9 mouse cellular contexts compared by ENCODE assay signal in genomic region chr19:24030871-24031556, GRCm38 (mm10). TPM values are rescaled to one million over a fixed set of nuclear protein-coding genes. Genes with fewer than 3 reads are reported as not detected.
DNase-seq lines count a peak whose midpoint lies in the region; ATAC-seq lines count a peak whose summit lies in the region.
"Had no signal": no experiment of that assay in that cellular context is flagged by ENCODE, and none has a peak within 500 bp of the region (broad histone marks: within the 10 kb centered on the region; RNA-seq: fewer than 3 reads in every experiment).

Gene Fam189a2 (minus strand): TSS chr19:24031019.

- H3K27ac ChIP-seq in intestine, embryonic 16.5 days (ENCODE audit: low read length) = no peak within 1 kb of the TSS
- H3K27ac ChIP-seq in liver, embryonic 11.5 days (ENCODE audit: low read depth, low read length) = no peak within 1 kb of the TSS
- peak within 1 kb of the TSS; percentile 57; the same call in 1 of the 2 replicates for H3K27ac ChIP-seq in neural tube, embryonic 14.5 days (ENCODE audit: low read depth, low read length)

- peaks cover 19% of the 10 kb centered on the region for H3K27me3 ChIP-seq in intestine, embryonic 16.5 days (replicated peaks; ENCODE audit: control insufficient read depth, insufficient read depth, low read length)
- H3K27me3 ChIP-seq in liver, embryonic 11.5 days (replicated peaks; ENCODE audit: control insufficient read depth, insufficient read depth, low read length) = peaks cover 49% of the 10 kb centered on the region
- peaks cover 5% of the 10 kb centered on the region; the same call in 1 of the 2 replicates for H3K27me3 ChIP-seq in neural tube, embryonic 14.5 days (ENCODE audit: control insufficient read depth, insufficient read depth, low read length)

- peak; percentile 64 to 76 for DNase-seq in lung, adult 18-20 months
- DNase-seq in lung, postnatal 25 days (ENCODE audit: low spot score) = no peak
- peak; percentile 25 to 38 for DNase-seq in cerebellum, postnatal 36 days
- DNase-seq in gonadal fat pad, adult 2 months (ENCODE audit: low read depth) = no peak
- peak; percentile 38 for DNase-seq in liver, embryonic 11.5 days (ENCODE audit: low spot score)
- no peak for DNase-seq in adipocyte (ENCODE audit: low spot score)

- H3K4me2 ChIP-seq in intestine, embryonic 16.5 days (ENCODE audit: low read depth, low read length) = peak within 1 kb of the TSS; percentile 95
- peak within 1 kb of the TSS; percentile 71 for H3K4me2 ChIP-seq in liver, embryonic 11.5 days
- H3K4me2 ChIP-seq in neural tube, embryonic 14.5 days (ENCODE audit: low read depth, low read length) = peak within 1 kb of the TSS; percentile 96

- ATAC-seq in intestine, embryonic 16.5 days = peak; percentile 95
- peak; percentile 60 for ATAC-seq in liver, embryonic 11.5 days (replicated peaks; ENCODE audit: low FRiP score)
- peak; percentile 89 for ATAC-seq in neural tube, embryonic 14.5 days (ENCODE audit: low read depth)

- H3K9me3 ChIP-seq in intestine, embryonic 16.5 days (ENCODE audit: control insufficient read depth, low read length) = no peaks in the 10 kb centered on the region
- no peaks in the 10 kb centered on the region for H3K9me3 ChIP-seq in liver, embryonic 11.5 days (ENCODE audit: control insufficient read depth, low read length)
- no peaks in the 10 kb centered on the region for H3K9me3 ChIP-seq in neural tube, embryonic 14.5 days (ENCODE audit: control insufficient read depth, low read length)
- H3K9me3 ChIP-seq: G1E had no signal

- H3K4me1 ChIP-seq in intestine, embryonic 16.5 days (ENCODE audit: control insufficient read depth, insufficient read depth, low read length) = peaks cover 7% of the 10 kb centered on the region; the same call in 1 of the 2 replicates
- no peaks in the 10 kb centered on the region for H3K4me1 ChIP-seq in liver, embryonic 11.5 days (replicated peaks; ENCODE audit: control insufficient read depth, insufficient read depth, low read length)
- peaks cover 8% of the 10 kb centered on the region; the same call in 1 of the 2 replicates for H3K4me1 ChIP-seq in neural tube, embryonic 14.5 days (ENCODE audit: control insufficient read depth, insufficient read depth, low read length)

- H3K36me3 ChIP-seq in intestine, embryonic 16.5 days (ENCODE audit: control insufficient read depth, insufficient read depth, low read length) = no peaks in the 10 kb centered on the region
- no peaks in the 10 kb centered on the region for H3K36me3 ChIP-seq in liver, embryonic 11.5 days (ENCODE audit: control insufficient read depth, insufficient read depth, low read length)
- H3K36me3 ChIP-seq in neural tube, embryonic 14.5 days (ENCODE audit: control insufficient read depth, insufficient read depth, low read length) = no peaks in the 10 kb centered on the region
- H3K36me3 ChIP-seq: G1E had no signal

- H3K9ac ChIP-seq in intestine, embryonic 16.5 days (ENCODE audit: low read depth, low read length) = peak within 1 kb of the TSS; percentile 80
- H3K9ac ChIP-seq in liver, embryonic 11.5 days (ENCODE audit: low read depth, low read length) = no peak within 1 kb of the TSS
- H3K9ac ChIP-seq in neural tube, embryonic 14.5 days (replicated peaks; ENCODE audit: low read depth, low read length) = peak within 1 kb of the TSS; percentile 78

- under 1% methylated on average over 35 of the region's 65 CpGs for WGBS in intestine, embryonic 16.5 days
- under 1% methylated on average over 32 of the region's 65 CpGs for WGBS in liver, embryonic 11.5 days
- WGBS in neural tube, embryonic 14.5 days = under 1% methylated on average over 40 of the region's 65 CpGs

- peak within 1 kb of the TSS; percentile 73 for H3K4me3 ChIP-seq in intestine, embryonic 16.5 days (ENCODE audit: low read length)
- H3K4me3 ChIP-seq in liver, embryonic 11.5 days (ENCODE audit: low read depth, low read length) = peak within 1 kb of the TSS; percentile 56
- H3K4me3 ChIP-seq in neural tube, embryonic 14.5 days (ENCODE audit: low read depth, low read length) = peak within 1 kb of the TSS; percentile 63

RNA-seq across cellular contexts. Expression of gene Fam189a2, which starts in this region (rescaled TPM):
- polyA plus RNA-seq in gonadal fat pad, adult 2 months (2012; rRNA removed) = 82.9 and 85.0 TPM in 2 replicates
- 0.88 and 0.93 TPM in 2 replicates for polyA plus RNA-seq in intestine, embryonic 16.5 days (2015; fragmentation: Nextera tagmentation; extraction: Ambion mirVana)
- polyA plus RNA-seq in liver, embryonic 11.5 days (2014; fragmentation: Nextera tagmentation; extraction: Ambion mirVana) = 0.13 and 0.19 TPM in 2 replicates
- polyA plus RNA-seq in neural tube, embryonic 14.5 days (2014; fragmentation: Nextera tagmentation; extraction: Ambion mirVana) = 3.1 and 3.7 TPM in 2 replicates
- polyA plus RNA-seq: G1E had no signal

Comparison
In these comparisons a context has a peak if more than half of its experiments do, and no peak if none do; other contexts are left out.
1. RNA of gene Fam189a2 (polyA plus RNA-seq): 82.9 to 85.0 TPM in gonadal fat pad, adult 2 months; 3.1 to 3.7 TPM in neural tube, embryonic 14.5 days, 0.88 to 0.93 TPM in intestine, embryonic 16.5 days and 0.13 to 0.19 TPM in liver, embryonic 11.5 days; every median in the first group is over 10 times any median in the second.
2. DNase-seq: peak in lung, adult 18-20 months (2 of 2) and cerebellum, postnatal 36 days (2 of 2); none in lung, postnatal 25 days (single experiment), gonadal fat pad, adult 2 months (single experiment) and adipocyte (single experiment).
3. Peak in ATAC-seq, H3K4me3 ChIP-seq, H3K9ac ChIP-seq and H3K4me2 ChIP-seq in intestine, embryonic 16.5 days; RNA of the gene not detected or under 1 TPM.
4. Peak in DNase-seq, ATAC-seq, H3K4me3 ChIP-seq and H3K4me2 ChIP-seq in liver, embryonic 11.5 days; RNA of the gene not detected or under 1 TPM.
5. Peak in every context shown above with its lines, with median percentiles within 50 percentile points of each other: ATAC-seq, H3K4me2 ChIP-seq and H3K4me3 ChIP-seq.